Mouse (Mus musculus) T-helper 17 cell (primary cell): ENCODE results near the gene Hoxb8.

Experiments
- in situ Hi-C, 2 experiments: fragments of 300-600 bp; cut with MboI, MseI; formaldehyde crosslinking; loops; 1 replicate in 1 of 2; 2 replicates in 1 of 2; pipeline ENCODE4 v1.15.1; 2025; ENCODE audit warnings: high pct_unique_total_duplicates in 2 of 2

Hoxb8 gene

GRCm38 (mm10) chr11:96325747-96326212, 44.1 kb downstream of the Hoxb8 start:
- in situ Hi-C loops = no loop called here

GRCm38 (mm10) chr11:96326705-96327104, 45.0 kb downstream of the Hoxb8 start:
- in situ Hi-C loops = no loop called here

GRCm38 (mm10) chr11:96327122-96327521, 45.4 kb downstream of the Hoxb8 start:
- in situ Hi-C loops = no loop called here

GRCm38 (mm10) chr11:96327750-96328149, 46.0 kb downstream of the Hoxb8 start:
- in situ Hi-C loops = no loop called here

- in situ Hi-C loops = no loop called here
Measured at GRCm38 (mm10) chr11:96328605-96329004, 46.9 kb downstream of the Hoxb8 start.

- in situ Hi-C loops = no loop called here
Measured at GRCm38 (mm10) chr11:96332105-96332504, 50.4 kb downstream of the Hoxb8 start.

GRCm38 (mm10) chr11:96332618-96333032, 50.9 kb downstream of the Hoxb8 start:
- in situ Hi-C loops = no loop called here

- in situ Hi-C loops = no loop called here
Measured at GRCm38 (mm10) chr11:96333241-96334001, 51.7 kb downstream of the Hoxb8 start.

- in situ Hi-C loops = no loop called here
Measured at GRCm38 (mm10) chr11:96334002-96334364, 52.3 kb downstream of the Hoxb8 start.
